Mouse (Mus musculus) MEL (cell line): Measurements from ENCODE around the gene Ak5. TPM values are rescaled to one million over a fixed set of nuclear protein-coding genes. Genes with fewer than 3 reads are reported as not detected.
A peak's percentile ranks its signal among the peaks of the same experiment; 100 is the strongest.

Source experiments
- DNase-seq: peaks from one replicate; pipeline ENCODE4 v3.0.0; 2011; ENCODE audit warnings: low read depth, low spot score
- H3K27ac ChIP-seq: 2 replicates; pipeline ENCODE4 v1.5.1; 2012; ENCODE audit warnings: low read depth, mild to moderate bottlenecking, control low read depth, low read length, moderate library complexity; ENCODE audit not compliant: control insufficient read depth
- H3K27me3 ChIP-seq, 2 experiments: fragments of 150-350 bp in 1 of 2; sonication (generic) in 1 of 2; 2 replicates each; pipeline ENCODE4 v1.6.1; 2012; ENCODE audit warnings: low read length in 2 of 2, mild to moderate bottlenecking in 2 of 2, improper control_type of control experiment in 1 of 2, moderate library complexity in 1 of 2; ENCODE audit not compliant: insufficient read depth in 2 of 2, control insufficient read depth in 1 of 2
- H3K36me3 ChIP-seq, 2 experiments: 2 replicates each; pipeline ENCODE4 v1.6.1; 2012 to 2014; ENCODE audit warnings: low read length in 2 of 2, improper control_type of control experiment in 1 of 2, inconsistent platforms in 1 of 2, mild to moderate bottlenecking in 1 of 2; ENCODE audit not compliant: insufficient read depth in 2 of 2, control insufficient read depth in 1 of 2
- H3K4me1 ChIP-seq, 2 experiments: fragments of 150-350 bp in 1 of 2; sonication (generic) in 1 of 2; 2 replicates each; pipeline ENCODE4 v1.6.1; 2012; ENCODE audit warnings: low read length in 2 of 2, improper control_type of control experiment in 1 of 2, mild to moderate bottlenecking in 1 of 2; ENCODE audit not compliant: insufficient read depth in 2 of 2, control insufficient read depth in 1 of 2
- H3K4me3 ChIP-seq, 2 experiments: fragments of 150-350 bp in 1 of 2; sonication (generic) in 1 of 2; 2 replicates each; pipeline ENCODE4 v1.5.1; 2012; ENCODE audit warnings: low read depth in 2 of 2, low read length in 2 of 2, mild to moderate bottlenecking in 2 of 2, moderate library complexity in 2 of 2, control low read depth in 1 of 2, improper control_type of control experiment in 1 of 2; ENCODE audit not compliant: control insufficient read depth in 1 of 2, insufficient read depth in 1 of 2
- H3K79me2 ChIP-seq: 2 replicates; pipeline ENCODE4 v1.6.1; 2012; ENCODE audit warnings: mild to moderate bottlenecking, low read length, moderate library complexity; ENCODE audit not compliant: control insufficient read depth, poor library complexity, insufficient read depth
- H3K9ac ChIP-seq: 2 replicates; pipeline ENCODE4 v1.6.1; 2012; ENCODE audit warnings: low read depth, mild to moderate bottlenecking, control low read depth, low read length, moderate library complexity; ENCODE audit not compliant: control insufficient read depth, poor library complexity, severe bottlenecking
- H3K9me3 ChIP-seq: fragments of 150-350 bp; sonication (generic); replicated peaks from 2 replicates; pipeline ENCODE4 v1.6.1; 2012; ENCODE audit warnings: mild to moderate bottlenecking, low read length, improper control_type of control experiment, moderate library complexity; ENCODE audit not compliant: insufficient read depth
- CHD1 ChIP-seq: IDR thresholded peaks from 2 replicates; pipeline ENCODE4 v1.6.1; 2012; ENCODE audit warnings: low read depth, mild to moderate bottlenecking, inconsistent platforms, low read length, improper control_type of control experiment
- CHD2 ChIP-seq: IDR thresholded peaks from 2 replicates; pipeline ENCODE4 v1.6.1; 2011; ENCODE audit warnings: low read length, improper control_type of control experiment
- E2F4 ChIP-seq: IDR thresholded peaks from 2 replicates; pipeline ENCODE4 v1.6.1; 2011; ENCODE audit warnings: low read depth, low read length, improper control_type of control experiment, borderline replicate concordance
- EP300 ChIP-seq, 2 experiments: IDR thresholded peaks; 2 replicates each; pipeline ENCODE4 v1.6.1; 2011; ENCODE audit warnings: improper control_type of control experiment in 2 of 2, low read length in 2 of 2, low read depth in 1 of 2, mild to moderate bottlenecking in 1 of 2
- GABPA ChIP-seq: IDR thresholded peaks from 2 replicates; pipeline ENCODE4 v1.6.1; 2012; ENCODE audit warnings: low read depth, mild to moderate bottlenecking, inconsistent platforms, low read length, improper control_type of control experiment, moderate library complexity
- KAT2A ChIP-seq: conservative IDR thresholded peaks from 2 replicates; pipeline ENCODE4 v1.6.1; 2012; ENCODE audit warnings: low read depth, low read length, improper control_type of control experiment, inconsistent platforms
- MAX ChIP-seq: IDR thresholded peaks from 2 replicates; pipeline ENCODE4 v1.6.1; 2011; ENCODE audit warnings: low read length, improper control_type of control experiment
- MXI1 ChIP-seq: IDR thresholded peaks from 2 replicates; pipeline ENCODE4 v1.6.1; 2011; ENCODE audit warnings: mild to moderate bottlenecking, low read depth, low read length, improper control_type of control experiment
- MYB ChIP-seq: IDR thresholded peaks from 2 replicates; pipeline ENCODE4 v1.6.1; 2011; ENCODE audit warnings: mild to moderate bottlenecking, low read depth, low read length, improper control_type of control experiment
- RAD21 ChIP-seq: IDR thresholded peaks from 2 replicates; pipeline ENCODE4 v1.6.1; 2011; ENCODE audit warnings: mild to moderate bottlenecking, low read depth, low read length, improper control_type of control experiment
- RCOR1 ChIP-seq: IDR thresholded peaks from 2 replicates; pipeline ENCODE4 v1.6.1; 2012; ENCODE audit warnings: low read depth, mild to moderate bottlenecking, inconsistent platforms, low read length, improper control_type of control experiment
- SIN3A ChIP-seq: IDR thresholded peaks from 2 replicates; pipeline ENCODE4 v1.6.1; 2012; ENCODE audit warnings: low read length, improper control_type of control experiment, inconsistent platforms
- ZC3H11A ChIP-seq: IDR thresholded peaks from 2 replicates; pipeline ENCODE4 v1.6.1; 2012; ENCODE audit warnings: low read depth, mild to moderate bottlenecking, inconsistent platforms, low read length, improper control_type of control experiment
- ZKSCAN1 ChIP-seq: IDR thresholded peaks from 2 replicates; pipeline ENCODE4 v1.6.1; 2012; ENCODE audit warnings: low read depth, mild to moderate bottlenecking, inconsistent platforms, low read length, improper control_type of control experiment, moderate library complexity
- polyA plus RNA-seq, 2 experiments: library from polyadenylated mRNA; stranded (reverse) in 1 of 2; unstranded in 1 of 2; fragments of >175 nt in 1 of 2; fragments of >200 nt in 1 of 2; gene quantifications; 2 replicates each; pipeline versions ENCODE4 v1.2.1 to v1.2.4; 2012; ENCODE audit warnings: low replicate concordance in 2 of 2, low read depth in 1 of 2; ENCODE audit not compliant: insufficient read length in 2 of 2, insufficient read depth in 1 of 2, missing spikeins in 1 of 2
- total RNA-seq: library from RNA; depleted of rRNA; stranded (reverse); fragments of 300-350 nt; gene quantifications from 2 replicates; pipeline ENCODE4 v1.2.3, GENCODE M21; 2012

Ak5 gene
- total and polyA plus RNA-seq, 3 experiments = 0.06 to 0.31 TPM; not detected in 1

- Histone ChIP-seq H3K4me1 (peaks cover 8 to 9% of the 10 kb centered on the region in 2 experiments), H3K27me3 (no peaks in the 10 kb centered on the region), H3K27ac (no peak overlapping the region), H3K36me3 (no peaks in the 10 kb centered on the region), H3K9me3 (no peaks in the 10 kb centered on the region), H3K9ac (no peak overlapping the region), H3K79me2 (no peaks in the 10 kb centered on the region), H3K4me3 (no peak overlapping the region)
- DNase-seq = peak; percentile 49
- TF ChIP-seq SIN3A (peak; percentile 22; the same call in 1 of the 2 replicates), ZC3H11A (no peak), RAD21 (no peak), MYB (no peak), RCOR1 (no peak), E2F4 (no peak), GABPA (no peak), CHD1 (no peak), EP300 (IDR thresholded peaks at IDR 0.05; ENCODE audit: low read depth in 1 of 2, low read length in 2 of 2) (peak in 1 of 2 experiments; percentile 45; a peak in 2 of 4 replicates), MXI1 (peak; percentile 19; the same call in 1 of the 2 replicates), MAX (peak; percentile 16; the same call in 1 of the 2 replicates)
Observed at GRCm38 (mm10) chr3:152509268-152509667, 158.9 kb downstream of the Ak5 start.

- no peaks in the 10 kb centered on the region for H3K9me3 ChIP-seq
- TF ChIP-seq EP300 (IDR thresholded peaks at IDR 0.05; ENCODE audit: low read depth in 1 of 2, low read length in 2 of 2) (no peak), RAD21 (no peak), ZKSCAN1 (no peak), CHD2 (no peak), MXI1 (no peak)
- H3K79me2 ChIP-seq = no peaks in the 10 kb centered on the region
- no peak for DNase-seq
- H3K4me1 ChIP-seq = peaks cover 8 to 9% of the 10 kb centered on the region in 2 experiments
- no peaks in the 10 kb centered on the region for H3K36me3 ChIP-seq
- no peak overlapping the region for H3K4me3 ChIP-seq
- H3K27me3 ChIP-seq = no peaks in the 10 kb centered on the region
- H3K27ac ChIP-seq = no peak overlapping the region
- H3K9ac ChIP-seq = no peak overlapping the region
Observed at GRCm38 (mm10) chr3:152508419-152508993, 159.7 kb downstream of the Ak5 start.

GRCm38 (mm10) chr3:152507900-152508299 lies 160.3 kb downstream of the Ak5 start:
- no peaks in the 10 kb centered on the region for H3K27me3 ChIP-seq
- DNase-seq = no peak
- H3K9ac ChIP-seq = no peak overlapping the region
- no peaks in the 10 kb centered on the region for H3K36me3 ChIP-seq
- TF ChIP-seq KAT2A = no peak
- H3K27ac ChIP-seq = no peak overlapping the region
- H3K4me3 ChIP-seq = no peak overlapping the region
- H3K4me1 ChIP-seq = peaks cover 6 to 8% of the 10 kb centered on the region in 2 experiments
- no peaks in the 10 kb centered on the region for H3K79me2 ChIP-seq
- H3K9me3 ChIP-seq = no peaks in the 10 kb centered on the region
